Mouse (Mus musculus) liver, postnatal 0 days (tissue): ENCODE measurements around the gene Olfr55.
"Not testable (repeated sequence)": the region's sequence is repeated elsewhere in the genome, so short reads cannot be mapped to it uniquely, and the experiment has no call there.

Experiments used
- CTCF ChIP-seq: sonication (generic); IDR thresholded peaks from 2 replicates; pipeline ENCODE4 v1.5.1; 2016; ENCODE audit warnings: antibody characterized with exemption, low read depth
- EP300 ChIP-seq: IDR thresholded peaks from 2 replicates; pipeline ENCODE4 v1.6.1; 2016; ENCODE audit warnings: antibody characterized with exemption, low read depth, mild to moderate bottlenecking

- not testable (repeated sequence) for TF ChIP-seq CTCF, EP300
These were observed at the start of gene Olfr55 for GRCm38 (mm10) chr17:33168147-33168546.
